Mouse (Mus musculus) spleen, adult 12 weeks (tissue): Measurements from ENCODE around the gene Gm3012.
"Not testable (repeated sequence)": the region's sequence is repeated elsewhere in the genome, so short reads cannot be mapped to it uniquely, and the experiment has no call there.

Experiments
- DNase-seq: peaks from one replicate; pipeline ENCODE4 v3.0.0; 2022; ENCODE audit warnings: low spot score

Gene Gm3012

DNA sequence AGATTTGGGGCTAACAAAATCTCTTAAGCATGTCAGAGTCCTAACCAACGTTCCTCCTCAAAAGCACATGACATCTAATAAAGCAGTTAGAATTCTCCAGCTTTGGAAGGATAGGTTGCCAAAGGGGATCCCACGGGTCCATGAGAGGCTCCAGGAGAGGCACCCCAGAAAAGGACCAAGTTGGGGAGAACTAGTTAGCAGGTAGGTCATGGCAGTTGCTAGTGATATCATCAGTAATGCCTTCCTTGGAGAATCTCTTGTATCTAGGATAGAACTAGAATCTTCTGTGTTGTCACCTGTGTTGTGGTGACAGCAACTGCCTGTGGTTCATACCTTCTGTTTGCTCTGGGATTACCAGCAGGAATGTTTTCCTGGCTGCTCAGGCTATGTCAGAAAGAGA lies at the start of gene Gm3012:
TSS of gene Gm3012 (plus strand) at position 301 of the 400 bp plus-strand sequence.
- DNase-seq, result not testable (repeated sequence)

DNA sequence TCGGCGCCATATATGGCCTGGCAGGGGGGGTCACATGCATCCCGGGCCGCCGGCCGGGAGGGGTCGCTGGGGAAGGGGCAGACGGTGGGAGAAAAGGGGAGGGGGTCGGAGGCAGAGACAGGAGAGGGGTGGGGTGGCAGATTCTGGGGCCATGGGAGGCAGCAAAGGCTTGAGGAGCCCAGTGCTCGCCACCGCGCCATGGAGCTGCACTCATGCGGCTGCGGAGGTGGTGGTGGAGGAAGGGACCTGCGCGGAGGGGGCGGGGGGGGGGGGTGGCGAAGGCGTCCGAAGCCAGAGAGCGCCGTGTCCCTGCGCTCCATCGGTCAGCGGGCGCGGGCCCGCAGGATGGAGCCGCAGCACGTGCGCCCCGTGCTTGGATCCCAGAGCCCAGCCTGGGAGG lies 17.4 kb downstream of the Gm3012 start, which contains the start of gene Gm3020:
TSS of gene Gm3020 (plus strand) at position 301 of the 400 bp plus-strand sequence.
- not testable (repeated sequence) for DNase-seq

DNA sequence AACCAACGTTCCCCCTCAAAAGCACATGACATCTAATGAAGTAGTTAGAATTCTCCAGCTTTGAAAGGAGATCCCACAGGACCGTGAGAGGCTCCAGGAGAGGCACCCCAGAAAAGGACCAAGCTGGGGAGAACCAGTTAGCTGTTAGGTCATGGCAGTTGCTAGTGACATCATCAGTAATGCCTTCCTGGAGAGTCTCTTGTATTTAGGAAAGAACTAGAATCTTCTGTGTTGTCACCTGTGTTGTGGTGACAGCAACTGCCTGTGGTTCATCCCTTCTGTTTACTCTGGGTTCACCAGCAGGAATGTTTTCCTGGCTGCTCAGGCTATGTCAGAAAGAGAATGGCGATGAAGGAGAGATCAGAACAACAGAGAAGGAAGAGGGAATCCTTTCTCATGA lies 54.2 kb downstream of the Gm3012 start, which contains the start of gene Gm3043:
TSS of gene Gm3043 (plus strand) at position 301 of the 400 bp plus-strand sequence.
- DNase-seq, result not testable (repeated sequence)
